ENCODE assay signal across 9 mouse cellular contexts in the genomic region with DNA sequence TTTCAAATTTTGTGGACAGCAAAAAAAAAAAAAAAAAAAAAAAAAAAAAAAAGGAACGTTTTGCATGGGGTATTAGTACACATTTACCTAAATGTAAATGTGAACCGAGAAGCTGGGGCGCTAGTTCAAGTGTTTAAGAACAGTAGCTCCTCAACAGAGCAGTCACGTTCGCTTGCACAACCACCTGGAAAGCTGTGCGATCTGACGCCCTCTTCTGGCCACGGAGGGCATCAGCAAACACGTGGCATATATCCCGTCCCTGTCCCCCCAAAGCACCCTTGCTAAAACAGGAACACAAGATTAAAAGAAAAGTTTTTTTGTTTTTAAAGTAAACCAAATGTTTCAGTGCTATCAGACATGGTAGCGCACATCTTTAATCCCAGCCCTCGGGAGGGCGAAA. TPM values are rescaled to one million over a fixed set of nuclear protein-coding genes. Genes with fewer than 3 reads are reported as not detected.
DNase-seq lines count a peak whose midpoint lies in the region; ATAC-seq and TF ChIP-seq lines count a peak whose summit lies in the region.
"Had no signal": no experiment of that assay in that cellular context is flagged by ENCODE, and none has a peak within 500 bp of the region (broad histone marks: within the 10 kb centered on the region; RNA-seq: fewer than 3 reads in every experiment).

No protein-coding gene starts in this region.

- peak overlapping the region; percentile 66 for H3K4me2 ChIP-seq in forebrain, postnatal 0 days (ENCODE audit: low read depth)

- no peak for ATAC-seq in forebrain, postnatal 0 days
- ATAC-seq in megakaryocyte, adult 5-6 weeks (ENCODE audit: poor library complexity, severe bottlenecking) = peak; percentile 39
- ATAC-seq in frontal cortex, adult (ENCODE audit: low TSS enrichment) = no peak

- 27% methylated on average over 13 of the region's 13 CpGs for WGBS in forebrain, postnatal 0 days

- H3K27me3 ChIP-seq in forebrain, postnatal 0 days (ENCODE audit: insufficient read depth, low read length) = no peaks in the 10 kb centered on the region

- TF ChIP-seq CTCF in forebrain, postnatal 0 days (IDR thresholded peaks at IDR 0.05; ENCODE audit: low read depth) = peak; percentile 76

- H3K27ac ChIP-seq in brown adipose tissue, adult 24 weeks (replicated peaks; ENCODE audit: low read depth, low read length) = no peak overlapping the region
- H3K27ac ChIP-seq in forebrain, postnatal 0 days (ENCODE audit: low read depth, low read length) = peak overlapping the region; percentile 95; the same call in 1 of the 2 replicates

- peak; percentile 50 for DNase-seq in right cerebral cortex, postnatal 4 days
- DNase-seq in right cerebral cortex, postnatal 25 days = no peak
- DNase-seq in forebrain, postnatal 0 days = peak; percentile 58
- DNase-seq in kidney, postnatal 10 days = peak; percentile 57
- peak; percentile 20 to 35 for DNase-seq in spleen, postnatal 36 days (ENCODE audit: low spot score in 2 of 2)

- 0 out of 2 replicates have a peak, but pooled peaks cover 7% of the 10 kb centered on the region for H3K4me1 ChIP-seq in brown adipose tissue, adult 24 weeks (ENCODE audit: control insufficient read depth, insufficient read depth, insufficient read length, low read length)
- H3K4me1 ChIP-seq in forebrain, postnatal 0 days (ENCODE audit: insufficient read depth) = peaks cover 10% of the 10 kb centered on the region; the same call in 1 of the 2 replicates

- H3K9ac ChIP-seq in forebrain, postnatal 0 days = peak overlapping the region; percentile 89

- H3K4me3 ChIP-seq in brown adipose tissue, adult 24 weeks (ENCODE audit: insufficient read depth, low read depth, low read length) = peak overlapping the region; percentile 90
- peak overlapping the region; percentile 95 for H3K4me3 ChIP-seq in forebrain, postnatal 0 days (ENCODE audit: low read depth, low read length)

- no peaks in the 10 kb centered on the region for H3K9me3 ChIP-seq in forebrain, postnatal 0 days (ENCODE audit: low read length)

- H3K36me3 ChIP-seq in forebrain, postnatal 0 days (ENCODE audit: insufficient read depth) = peaks cover 17% of the 10 kb centered on the region

RNA-seq across cellular contexts. Expression of a gene that starts 1.0 kb away (rescaled TPM):
- polyA plus RNA-seq in brown adipose tissue, adult 24 weeks (2012; ENCODE audit: insufficient read depth, insufficient read length, missing spikeins) = 12.0 and 14.9 TPM in 2 replicates
- total RNA-seq in forebrain, postnatal 0 days (2014; rRNA removed) = 80.3 and 92.1 TPM in 2 replicates
- polyA plus RNA-seq in forebrain, postnatal 0 days (2015; fragmentation: Nextera tagmentation; extraction: Ambion mirVana) = 55.2 and 68.4 TPM in 2 replicates
- total RNA-seq in megakaryocyte, adult 5-6 weeks (2015) = 26.8 and 29.5 TPM in 2 replicates
- 41.1 and 46.8 TPM in 2 replicates for total RNA-seq in megakaryocyte, adult 5-6 weeks (2017)

RNA-seq across cellular contexts. Expression of a gene that starts 23.5 kb away (rescaled TPM):
- polyA plus RNA-seq in brown adipose tissue, adult 24 weeks (2012; ENCODE audit: insufficient read depth, insufficient read length, missing spikeins) = 106 and 109 TPM in 2 replicates
- total RNA-seq in forebrain, postnatal 0 days (2014; rRNA removed) = 94.8 and 101 TPM in 2 replicates
- polyA plus RNA-seq in forebrain, postnatal 0 days (2015; fragmentation: Nextera tagmentation; extraction: Ambion mirVana) = 146 and 149 TPM in 2 replicates
- total RNA-seq in megakaryocyte, adult 5-6 weeks (2015) = 94.5 and 109 TPM in 2 replicates
- 150 and 185 TPM in 2 replicates for total RNA-seq in megakaryocyte, adult 5-6 weeks (2017)

RNA-seq across cellular contexts. Expression of a gene that starts 23.6 kb away (rescaled TPM):
- polyA plus RNA-seq in brown adipose tissue, adult 24 weeks (2012; ENCODE audit: insufficient read depth, insufficient read length, missing spikeins) = 295 and 387 TPM in 2 replicates
- total RNA-seq in forebrain, postnatal 0 days (2014; rRNA removed) = 116 and 174 TPM in 2 replicates
- 201 and 203 TPM in 2 replicates for polyA plus RNA-seq in forebrain, postnatal 0 days (2015; fragmentation: Nextera tagmentation; extraction: Ambion mirVana)
- total RNA-seq in megakaryocyte, adult 5-6 weeks (2015) = 98.7 and 125 TPM in 2 replicates
- 276 and 281 TPM in 2 replicates for total RNA-seq in megakaryocyte, adult 5-6 weeks (2017)

RNA-seq across cellular contexts. Expression of a gene that starts 51.9 kb away (rescaled TPM):
- not detected in 2 replicates for polyA plus RNA-seq in brown adipose tissue, adult 24 weeks (2012; ENCODE audit: insufficient read depth, insufficient read length, missing spikeins)
- total RNA-seq in forebrain, postnatal 0 days (2014; rRNA removed) = not detected in 2 replicates
- not detected in 2 replicates for polyA plus RNA-seq in forebrain, postnatal 0 days (2015; fragmentation: Nextera tagmentation; extraction: Ambion mirVana)
- not detected in 2 replicates for total RNA-seq in megakaryocyte, adult 5-6 weeks (2015)
- not detected in 2 replicates for total RNA-seq in megakaryocyte, adult 5-6 weeks (2017)
- total RNA-seq: layer of hippocampus, postnatal 14 days had no signal
